ENCODE assay signal across 8 mouse cellular contexts in the genomic region with DNA sequence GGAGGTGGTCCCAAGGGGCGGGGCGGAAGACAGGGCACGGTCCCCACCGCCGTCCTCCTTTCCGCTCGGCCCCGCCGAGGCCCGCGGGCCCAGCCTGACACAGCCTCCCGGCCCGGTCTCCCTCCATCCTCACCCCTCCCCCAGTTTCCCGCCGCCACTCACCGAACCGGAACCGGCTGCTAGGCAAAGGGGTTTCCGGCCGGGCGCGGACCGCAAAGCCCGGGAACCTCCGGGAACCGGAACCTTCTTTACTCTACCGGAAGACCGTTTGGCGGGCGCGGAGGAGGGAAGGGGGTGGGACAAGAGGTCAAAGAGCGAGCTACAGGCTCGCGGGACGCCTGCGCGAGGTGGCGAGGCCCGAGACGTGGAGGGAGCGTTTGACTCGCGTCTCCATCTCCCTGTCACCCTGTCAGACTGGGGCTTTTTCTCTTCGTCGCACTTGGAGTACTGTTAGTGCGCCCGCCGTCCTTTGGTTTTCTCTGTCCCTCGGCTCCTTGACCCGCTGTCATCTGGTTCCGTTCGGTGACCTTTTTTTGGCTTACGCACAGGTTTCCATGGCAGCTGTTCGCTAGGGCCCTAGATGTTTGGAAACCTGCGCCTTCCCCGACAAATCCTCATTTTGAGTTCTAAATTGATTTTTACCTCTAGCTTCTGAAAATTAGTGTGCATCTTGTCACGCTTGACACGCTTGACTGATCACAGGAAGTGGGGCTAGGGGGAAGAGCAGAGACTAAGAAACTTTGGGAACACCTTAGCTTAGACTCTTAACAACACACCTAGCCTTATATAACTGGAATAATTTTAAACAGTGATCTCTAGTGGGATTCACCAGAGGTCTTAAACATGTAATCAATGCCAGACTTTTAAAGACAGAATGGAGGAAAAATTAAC. TPM values are rescaled to one million over a fixed set of nuclear protein-coding genes. Genes with fewer than 3 reads are reported as not detected.
A peak's percentile ranks its signal among the peaks of the same experiment; 100 is the strongest.
DNase-seq lines count a peak whose midpoint lies in the region; ATAC-seq lines count a peak whose summit lies in the region.

A gene (minus strand): TSS at position 624 of the 891 bp plus-strand sequence.

- peak; percentile 95 for DNase-seq in ZHBTc4 (ENCODE audit: low read depth, low spot score)
- peak; percentile 78 to 86 for DNase-seq in gastrocnemius, adult 8-10 months (ENCODE audit: low spot score in 2 of 2)
- peak; percentile 95 for DNase-seq in induced T-regulatory cell, adult 2 months (ENCODE audit: low read depth)
- DNase-seq in left cerebral cortex, adult 9 months (ENCODE audit: low spot score in 2 of 2), result peak; percentile 72 to 87
- peak; percentile 90 for DNase-seq in right cerebral cortex, postnatal 14 days
- peak; percentile 84 to 90 for DNase-seq in urinary bladder, postnatal 36 days (ENCODE audit: low spot score in 2 of 2)

- ATAC-seq in common myeloid progenitor, adult 5-6 weeks (replicated peaks; ENCODE audit: low read depth, poor library complexity, severe bottlenecking), result peak; percentile 85
- ATAC-seq in megakaryocyte progenitor cell, adult 5-6 weeks (replicated peaks; ENCODE audit: poor library complexity), result peak; percentile 85

RNA-seq across cellular contexts. Expression of the gene that starts here (rescaled TPM):
- total RNA-seq in common myeloid progenitor, adult 5-6 weeks (2017), result 53.2 and 56.1 TPM in 2 replicates
- total RNA-seq in gastrocnemius, adult 8-10 months (2022), result 1 to 10 TPM; 7.2 to 10.0 (median 8.5) TPM
- total RNA-seq in megakaryocyte progenitor cell, adult 5-6 weeks (2015), result 55.1 and 60.2 TPM in 2 replicates
- 53.0 and 57.6 TPM in 2 replicates for total RNA-seq in megakaryocyte progenitor cell, adult 5-6 weeks (2017)

Comparison
In these comparisons a context has a peak if more than half of its experiments do, and no peak if none do; other contexts are left out.
1. Peak in every context shown above with its lines: DNase-seq and ATAC-seq.